Mouse (Mus musculus) left cerebral cortex, adult 2 months (tissue): ENCODE data around the gene Cacnb3. TPM values are rescaled to one million over a fixed set of nuclear protein-coding genes. Genes with fewer than 3 reads are reported as not detected.

Experiments used
- DNase-seq, 2 experiments: peaks; one replicate each; pipeline ENCODE4 v3.0.0; 2021 to 2022; ENCODE audit warnings: low spot score in 2 of 2, mixed read lengths in 1 of 2; ENCODE audit errors: extremely low spot score in 1 of 2
- H3K27ac ChIP-seq: fragments of 200-600 bp; 2 replicates; pipeline ENCODE4 v1.8.1; 2022
- H3K4me3 ChIP-seq: fragments of 200-600 bp; 2 replicates; pipeline ENCODE4 v1.8.1; 2022
- CTCF ChIP-seq: fragments of 200-600 bp; IDR thresholded peaks from 2 replicates; pipeline ENCODE4 v1.8.1; 2022; ENCODE audit warnings: antibody characterized with exemption, mild to moderate bottlenecking, moderate library complexity
- intact Hi-C: fragments of 180-260 bp; cut with DNase I; formaldehyde crosslinking; loops from one replicate; pipeline ENCODE4 v1.15.1; 2025
- total RNA-seq, 2 experiments: library from RNA; stranded (reverse); gene quantifications; 2 replicates each; pipeline ENCODE4 v1.2.3; 2021

The Cacnb3 gene
- total RNA-seq, 2 experiments from 2014 or later = 271 to 291 TPM

- intact Hi-C loops = no loop called here
- no peak for TF ChIP-seq CTCF
- peak overlapping the region; percentile 81 for H3K4me3 ChIP-seq
Measured at GRCm38 (mm10) chr15:98674284-98674993, 43.8 kb downstream of the Cacnb3 start.

GRCm38 (mm10) chr15:98674994-98675545 is 44.4 kb downstream of the Cacnb3 start:
- Histone ChIP-seq H3K27ac (peak overlapping the region; percentile 60), H3K4me3 (peak overlapping the region; percentile 81)
- intact Hi-C loops = no loop called here
- DNase-seq = no peak
- TF ChIP-seq CTCF = no peak

More at GRCm38 (mm10) chr15:98674284-98674993, 43.8 kb downstream of the Cacnb3 start:
- no peak for DNase-seq
- peak overlapping the region; percentile 70 for H3K27ac ChIP-seq

GRCm38 (mm10) chr15:98675634-98676250 is 45.1 kb downstream of the Cacnb3 start:
- DNase-seq = no peak
- intact Hi-C loops = loop anchor here (2.0 kb wide), 1 partner anchor 23 kb away; no protein-coding TSS in a partner anchor
- peak overlapping the region; percentile 60 for H3K27ac ChIP-seq

GRCm38 (mm10) chr15:98676471-98676870 is 45.8 kb downstream of the Cacnb3 start:
- Histone ChIP-seq H3K4me3 (peak overlapping the region; percentile 81), H3K27ac (peak overlapping the region; percentile 60)
- no peak for DNase-seq
- TF ChIP-seq CTCF = no peak
- intact Hi-C loops = loop anchor here (2.0 kb wide), 1 partner anchor 22 kb away; no protein-coding TSS in a partner anchor

More at GRCm38 (mm10) chr15:98675634-98676250, 45.1 kb downstream of the Cacnb3 start:
- peak overlapping the region; percentile 81 for H3K4me3 ChIP-seq
- TF ChIP-seq CTCF = no peak

- peak within 1 kb of the TSS; percentile 60 for H3K27ac ChIP-seq
- DNase-seq = peak; percentile 85 to 89
- H3K4me3 ChIP-seq = peak within 1 kb of the TSS; percentile 81
- TF ChIP-seq CTCF = no peak; the same call in 1 of the 2 replicates
- intact Hi-C loops = loop anchor here (2.0 kb wide), 1 partner anchor 22 kb away; no protein-coding TSS in a partner anchor
Measured at GRCm38 (mm10) chr15:98676940-98677728, 46.5 kb downstream of the Cacnb3 start, which contains the start of gene Rnd1. Gene Rnd1 (minus strand): TSS chr15:98677461.

GRCm38 (mm10) chr15:98677977-98678376 is 47.3 kb downstream of the Cacnb3 start:
- Histone ChIP-seq H3K4me3 (no peak overlapping the region), H3K27ac (no peak overlapping the region)
- intact Hi-C loops = loop anchor here (2.0 kb wide), 1 partner anchor 21 kb away; no protein-coding TSS in a partner anchor
- no peak for DNase-seq
- no peak for TF ChIP-seq CTCF

- Histone ChIP-seq H3K27ac (no peak overlapping the region), H3K4me3 (no peak overlapping the region)
- no peak for DNase-seq
- TF ChIP-seq CTCF = no peak
- intact Hi-C loops = no loop called here
Measured at GRCm38 (mm10) chr15:98680660-98681059, 50.0 kb downstream of the Cacnb3 start.

- Histone ChIP-seq H3K27ac (no peak overlapping the region), H3K4me3 (no peak overlapping the region)
- TF ChIP-seq CTCF = no peak
- DNase-seq = no peak
- intact Hi-C loops = no loop called here
Measured at GRCm38 (mm10) chr15:98681633-98682032, 51.0 kb downstream of the Cacnb3 start.

GRCm38 (mm10) chr15:98683177-98683576 is 52.5 kb downstream of the Cacnb3 start:
- intact Hi-C loops = no loop called here
- Histone ChIP-seq H3K4me3 (no peak overlapping the region), H3K27ac (no peak overlapping the region)
- no peak for TF ChIP-seq CTCF
- DNase-seq = no peak

- H3K4me3 ChIP-seq = no peak overlapping the region
Measured at GRCm38 (mm10) chr15:98683746-98684145, 53.1 kb downstream of the Cacnb3 start.

GRCm38 (mm10) chr15:98685926-98686325 is 55.3 kb downstream of the Cacnb3 start:
- TF ChIP-seq CTCF = no peak; the same call in 1 of the 2 replicates
- Histone ChIP-seq H3K27ac (no peak overlapping the region), H3K4me3 (no peak overlapping the region)
- DNase-seq = no peak
- intact Hi-C loops = no loop called here

More at GRCm38 (mm10) chr15:98683746-98684145, 53.1 kb downstream of the Cacnb3 start:
- intact Hi-C loops = no loop called here
- no peak overlapping the region for H3K27ac ChIP-seq
- no peak for TF ChIP-seq CTCF
- no peak for DNase-seq
